Mouse (Mus musculus) embryonic facial prominence, embryonic 14.5 days (tissue): ENCODE measurements around the gene Smpd4. TPM values are rescaled to one million over a fixed set of nuclear protein-coding genes. Genes with fewer than 3 reads are reported as not detected.
A peak's percentile ranks its signal among the peaks of the same experiment; 100 is the strongest.
"Not testable (repeated sequence)": the region's sequence is repeated elsewhere in the genome, so short reads cannot be mapped to it uniquely, and the experiment has no call there.

Experiments used
- ATAC-seq: fragments of 200-750 bp; cut with Nextera tagmentation; 2 replicates; pipeline ENCODE4 v1.8.0; 2017; ENCODE audit warnings: low read depth, moderate number of reproducible peaks, moderate TSS enrichment
- DNase-seq: peaks from one replicate; pipeline ENCODE4 v3.0.0-alpha.2; 2015; ENCODE audit warnings: low spot score
- H3K27ac ChIP-seq: fragments of 300-500 bp; sonication (generic); replicated peaks from 2 replicates; pipeline ENCODE4 v1.5.1; 2014; ENCODE audit warnings: low read depth, mild to moderate bottlenecking, low read length, moderate library complexity
- H3K27me3 ChIP-seq: fragments of 300-500 bp; sonication (generic); replicated peaks from 2 replicates; pipeline ENCODE4 v1.6.1; 2014; ENCODE audit warnings: low read length; ENCODE audit not compliant: control insufficient read depth, insufficient read depth
- H3K36me3 ChIP-seq: fragments of 300-500 bp; sonication (generic); 2 replicates; pipeline ENCODE4 v1.6.1; 2014; ENCODE audit warnings: low read length, mixed read lengths; ENCODE audit not compliant: control insufficient read depth, insufficient read depth
- H3K4me1 ChIP-seq: fragments of 300-500 bp; sonication (generic); 2 replicates; pipeline ENCODE4 v1.6.1; 2014; ENCODE audit warnings: antibody characterized with exemption, low read length; ENCODE audit not compliant: control insufficient read depth, insufficient read depth
- H3K4me2 ChIP-seq: fragments of 300-500 bp; sonication (generic); 2 replicates; pipeline ENCODE4 v1.6.1; 2014; ENCODE audit warnings: low read depth, mild to moderate bottlenecking, low read length, moderate library complexity, mixed read lengths
- H3K4me3 ChIP-seq: fragments of 300-500 bp; sonication (generic); 2 replicates; pipeline ENCODE4 v1.5.1; 2014; ENCODE audit warnings: low read depth, mild to moderate bottlenecking, low read length
- H3K9ac ChIP-seq: fragments of 300-500 bp; sonication (generic); 2 replicates; pipeline ENCODE4 v1.6.1; 2014; ENCODE audit warnings: low read depth, mild to moderate bottlenecking, low read length, moderate library complexity, mixed read lengths
- H3K9me3 ChIP-seq: fragments of 300-500 bp; sonication (generic); 2 replicates; pipeline ENCODE4 v1.6.1; 2016; ENCODE audit warnings: low read length; ENCODE audit not compliant: control insufficient read depth
- WGBS: fragments of 180-500 bp; shearing (Covaris S2); extraction: QIAGEN DNeasy Blood & Tissue Kit; methylation state at CpG from one replicate; pipeline ENCODE4 v1.1.7; 2014; 5-methylcytosine and 5-hydroxymethylcytosine counted together
- polyA plus RNA-seq: library from polyadenylated mRNA; unstranded; fragments of >200 nt; fragmentation: Nextera tagmentation; extraction: Ambion mirVana; gene quantifications from 2 replicates; pipeline ENCODE4 v1.2.1, GENCODE M21; 2014

Gene Smpd4
- polyA plus RNA-seq, 1 experiment from 2014 or later, result 27.9 TPM

DNA sequence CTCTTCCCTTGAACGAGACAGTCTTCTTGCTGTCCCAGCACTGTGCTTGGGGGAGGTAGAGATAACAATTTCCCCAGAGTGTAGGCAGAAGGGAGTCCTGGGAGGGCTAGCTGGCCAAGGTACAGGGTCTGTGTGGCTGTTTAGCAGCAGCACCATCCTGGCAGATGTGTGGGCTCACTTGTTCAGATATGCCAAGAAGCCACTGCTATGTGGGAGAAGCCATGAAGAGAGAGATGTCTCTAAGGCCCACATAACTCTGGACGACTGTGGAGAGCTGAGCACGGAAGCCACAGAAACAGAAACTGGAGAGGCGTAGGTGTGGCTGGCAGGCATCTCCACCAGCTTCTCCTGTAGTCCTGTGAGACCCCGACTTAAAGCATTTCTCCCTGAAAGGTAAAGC is 13.5 kb upstream of the Smpd4 start:
- no peak for DNase-seq
- Histone ChIP-seq H3K4me3 (no peak overlapping the region), H3K36me3 (no peaks in the 10 kb centered on the region), H3K4me2 (no peak overlapping the region), H3K27ac (no peak overlapping the region), H3K27me3 (no peaks in the 10 kb centered on the region), H3K9me3 (no peaks in the 10 kb centered on the region), H3K4me1 (no peaks in the 10 kb centered on the region), H3K9ac (no peak overlapping the region)
- 68% methylated on average over 5 of the region's 5 CpGs for WGBS
- no peak for ATAC-seq

DNA sequence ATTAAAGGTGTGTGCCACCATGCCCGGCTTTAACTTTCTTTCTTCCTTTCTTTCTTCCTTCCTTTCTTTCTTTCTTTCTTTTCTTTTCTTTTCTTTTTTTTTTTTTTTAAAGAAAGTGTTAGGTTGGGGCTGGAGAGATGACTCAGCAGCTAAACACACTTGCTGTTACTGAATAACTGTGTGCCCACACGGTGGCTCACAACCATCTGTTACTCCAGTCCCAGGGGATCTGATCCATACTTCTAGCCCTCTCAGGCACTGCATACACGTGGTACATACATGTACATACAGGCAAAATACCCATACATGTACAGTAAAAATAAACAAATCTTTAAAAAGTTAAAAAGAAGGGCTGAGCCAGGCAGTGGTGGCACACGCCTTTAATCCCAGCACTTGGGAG is 7.8 kb upstream of the Smpd4 start:
- Histone ChIP-seq H3K9me3 (no peaks in the 10 kb centered on the region), H3K27ac (no peak overlapping the region), H3K4me3 (no peak overlapping the region), H3K4me1 (no peaks in the 10 kb centered on the region), H3K36me3 (no peaks in the 10 kb centered on the region), H3K4me2 (no peak overlapping the region), H3K27me3 (no peaks in the 10 kb centered on the region), H3K9ac (no peak overlapping the region)
- DNase-seq (no peak), ATAC-seq (no peak)
- WGBS, result 62% methylated on average over 4 of the region's 4 CpGs

DNA sequence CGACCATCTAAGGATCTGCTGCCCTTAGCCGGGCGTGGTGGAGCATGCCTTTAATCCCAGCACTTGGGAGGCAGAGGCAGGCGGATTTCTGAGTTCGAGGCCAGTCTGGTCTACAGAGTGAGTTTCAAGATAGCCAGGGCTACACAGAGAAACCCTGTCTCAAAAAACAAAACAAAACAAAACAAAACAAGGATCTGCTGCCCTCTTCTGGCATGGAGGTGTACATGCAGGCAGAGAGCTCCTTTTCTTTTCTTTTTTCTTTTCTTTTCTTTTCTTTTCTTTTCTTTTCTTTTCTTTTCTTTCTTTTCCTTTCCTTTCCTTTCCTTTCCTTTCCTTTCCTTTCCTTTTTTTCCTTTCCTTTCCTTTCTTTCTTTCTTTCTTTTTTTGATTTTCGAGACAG is 4.4 kb upstream of the Smpd4 start:
- not testable (repeated sequence) for DNase-seq, ATAC-seq, H3K36me3 ChIP-seq, H3K4me3 ChIP-seq, H3K9me3 ChIP-seq, H3K9ac ChIP-seq, H3K27me3 ChIP-seq, H3K4me2 ChIP-seq, H3K4me1 ChIP-seq, H3K27ac ChIP-seq
- 88% methylated on average over 6 of the region's 6 CpGs for WGBS

DNA sequence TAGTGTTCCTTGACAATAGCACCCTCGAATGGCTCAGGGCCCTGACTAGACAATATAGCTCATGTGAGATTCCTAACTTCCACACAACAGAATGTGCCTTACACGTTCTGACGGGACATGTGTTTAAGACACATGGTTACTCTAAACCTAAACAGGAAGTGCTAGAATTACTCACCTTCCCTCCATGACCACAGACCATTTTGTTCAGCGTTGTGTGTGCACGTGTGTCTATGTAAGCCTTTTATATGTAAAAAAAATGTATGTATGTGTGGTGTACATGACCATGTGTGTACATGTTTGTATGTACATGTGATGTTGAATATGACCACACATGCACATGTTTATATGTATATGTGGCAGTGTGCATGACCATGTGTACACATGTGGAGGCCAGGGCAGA is 2.9 kb upstream of the Smpd4 start:
- no peaks in the 10 kb centered on the region for H3K36me3 ChIP-seq
- H3K9ac ChIP-seq, result no peak overlapping the region
- no peak overlapping the region for H3K4me3 ChIP-seq
- DNase-seq, result no peak
- no peaks in the 10 kb centered on the region for H3K9me3 ChIP-seq
- H3K4me1 ChIP-seq, result peaks cover 6% of the 10 kb centered on the region; the same call in 1 of the 2 replicates
- WGBS, result 73% methylated on average over 5 of the region's 5 CpGs
- no peak overlapping the region for H3K4me2 ChIP-seq
- no peak for ATAC-seq
- H3K27me3 ChIP-seq, result no peaks in the 10 kb centered on the region
- no peak overlapping the region for H3K27ac ChIP-seq

DNA sequence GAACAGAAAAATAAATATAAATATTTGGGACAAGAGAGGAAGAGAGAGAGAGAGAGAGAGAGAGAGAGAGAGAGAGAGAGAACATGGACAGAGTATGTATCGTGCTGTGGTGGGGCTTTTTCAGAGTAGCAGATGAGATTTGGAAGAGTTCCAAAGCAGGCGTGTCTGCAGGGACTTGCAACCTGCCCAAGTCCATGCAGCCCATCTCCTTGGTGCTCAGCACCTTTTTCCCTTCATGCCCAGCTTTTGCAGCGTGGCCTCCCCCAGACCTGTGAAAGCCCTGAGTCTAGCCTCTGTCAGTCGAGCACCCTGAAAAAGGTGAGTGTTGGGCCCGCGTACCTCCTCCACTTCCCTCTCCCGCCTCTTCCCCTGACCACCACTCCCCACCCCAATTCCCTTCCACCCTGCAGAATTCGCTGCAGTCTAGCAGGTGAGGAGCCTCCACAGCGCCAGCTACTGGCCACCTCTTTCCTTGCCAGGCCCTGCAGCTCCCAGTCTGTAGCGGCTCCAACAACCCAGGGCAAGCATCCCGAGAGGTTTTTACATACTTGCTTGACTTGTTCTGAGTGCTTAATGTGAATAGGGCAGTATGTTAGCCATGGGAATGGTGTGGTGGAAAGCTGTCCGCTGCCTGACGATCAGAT is 1.1 kb upstream of the Smpd4 start:
- 11% methylated on average over 13 of the region's 13 CpGs for WGBS
- Histone ChIP-seq H3K36me3 (0 out of 2 replicates have a peak, but pooled peaks cover 9% of the 10 kb centered on the region), H3K4me1 (peaks cover 6% of the 10 kb centered on the region; the same call in 1 of the 2 replicates), H3K9me3 (no peaks in the 10 kb centered on the region), H3K4me2 (peak overlapping the region; percentile 20; the same call in 1 of the 2 replicates), H3K9ac (no peak overlapping the region), H3K27me3 (no peaks in the 10 kb centered on the region), H3K4me3 (no peak overlapping the region), H3K27ac (no peak overlapping the region)
- ATAC-seq (peak; percentile 72), DNase-seq (peak; percentile 52)

DNA sequence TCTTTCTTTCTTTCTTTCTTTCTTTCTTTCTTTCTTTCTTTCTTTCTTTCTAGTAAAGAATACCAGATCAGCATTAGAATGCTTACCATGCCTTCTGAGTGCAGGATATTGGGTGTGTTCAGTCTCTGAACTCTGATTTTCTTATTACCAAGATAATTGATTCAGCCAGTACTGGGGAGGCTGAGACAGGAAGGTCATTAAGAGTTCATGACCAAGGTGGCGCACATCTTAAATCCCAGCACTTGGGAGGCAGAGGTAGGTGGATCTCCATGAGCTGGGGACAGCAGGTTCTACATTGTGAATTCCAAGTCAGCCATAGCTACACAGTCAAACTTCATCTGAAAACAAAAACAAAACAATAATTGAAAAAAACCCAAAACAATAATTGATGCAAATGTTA is 2.8 kb downstream of the Smpd4 start:
- Histone ChIP-seq H3K27ac (no peak overlapping the region), H3K9me3 (no peaks in the 10 kb centered on the region), H3K27me3 (no peaks in the 10 kb centered on the region), H3K4me1 (peaks cover 6% of the 10 kb centered on the region; the same call in 1 of the 2 replicates), H3K36me3 (peaks cover 40% of the 10 kb centered on the region), H3K9ac (no peak overlapping the region), H3K4me3 (no peak overlapping the region), H3K4me2 (no peak overlapping the region)
- ATAC-seq (no peak), DNase-seq (no peak)
- WGBS, result 83% methylated on average over 1 of the region's 1 CpGs

DNA sequence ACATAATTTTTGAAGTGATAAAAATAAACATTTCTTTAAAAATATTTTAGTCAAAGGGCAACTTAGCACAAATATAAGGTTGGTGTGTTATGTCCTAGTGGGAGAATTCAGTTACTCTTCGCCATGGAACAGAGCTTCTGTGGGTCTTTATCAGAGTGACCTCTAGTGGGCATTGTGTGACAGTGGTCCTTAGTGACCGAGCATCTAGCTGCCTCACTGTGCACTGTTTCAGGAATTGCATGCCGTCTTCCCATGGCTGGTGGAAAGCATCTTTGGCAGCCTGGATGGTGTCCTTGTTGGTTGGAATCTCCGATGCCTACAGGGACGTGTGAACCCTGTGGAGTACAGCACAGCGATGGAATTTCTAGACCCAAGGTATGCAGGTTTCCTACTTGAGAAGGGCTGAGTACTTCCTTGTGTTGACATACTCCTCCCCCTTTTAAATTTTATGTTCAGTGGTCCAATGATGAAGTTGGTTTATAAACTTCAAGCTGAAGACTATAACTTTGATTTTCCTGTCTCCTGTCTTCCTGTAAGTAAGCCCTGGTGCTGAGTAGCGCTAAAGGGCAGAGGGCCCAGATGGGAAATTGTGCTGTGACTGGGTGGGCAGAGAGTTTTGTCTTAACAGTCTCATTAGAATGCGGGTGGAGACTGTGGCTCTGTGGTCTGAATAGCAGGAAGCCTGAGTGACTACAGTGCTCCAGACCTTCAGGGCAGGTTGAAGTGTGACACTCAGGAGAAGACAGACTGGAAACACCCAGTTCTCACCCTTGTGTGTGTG is 6.5 kb downstream of the Smpd4 start:
- no peaks in the 10 kb centered on the region for H3K27me3 ChIP-seq
- 72% methylated on average over 8 of the region's 8 CpGs for WGBS
- no peak overlapping the region for H3K4me3 ChIP-seq
- no peak overlapping the region for H3K27ac ChIP-seq
- no peak overlapping the region for H3K4me2 ChIP-seq
- ATAC-seq, result peak; percentile 33; the same call in 1 of the 2 replicates
- peak; percentile 56 for DNase-seq
- H3K9ac ChIP-seq, result no peak overlapping the region
- peaks cover 77% of the 10 kb centered on the region for H3K36me3 ChIP-seq
- H3K4me1 ChIP-seq, result no peaks in the 10 kb centered on the region; the same call in 1 of the 2 replicates
- no peaks in the 10 kb centered on the region for H3K9me3 ChIP-seq

DNA sequence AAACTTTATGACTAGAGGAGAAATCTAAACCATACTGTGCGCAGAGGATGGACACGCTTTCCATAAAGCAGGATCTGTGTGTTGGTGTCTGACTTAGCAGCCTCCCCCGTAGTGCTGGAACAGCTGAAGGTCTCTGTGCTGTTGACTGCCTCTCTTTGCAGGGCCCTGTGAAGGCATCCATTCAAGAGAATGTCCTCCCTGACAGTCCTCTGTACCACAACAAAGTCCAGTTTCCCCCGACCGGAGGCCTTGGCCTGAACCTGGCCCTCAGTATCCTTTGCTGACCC is 7.1 kb downstream of the Smpd4 start:
- no peak overlapping the region for H3K9ac ChIP-seq
- DNase-seq (no peak), ATAC-seq (no peak)
- no peaks in the 10 kb centered on the region for H3K4me1 ChIP-seq
- H3K4me3 ChIP-seq, result no peak overlapping the region
- WGBS, result 89% methylated on average over 5 of the region's 5 CpGs
- H3K27me3 ChIP-seq, result no peaks in the 10 kb centered on the region
- H3K4me2 ChIP-seq, result no peak overlapping the region
- no peak overlapping the region for H3K27ac ChIP-seq
- H3K36me3 ChIP-seq, result peaks cover 82% of the 10 kb centered on the region
- H3K9me3 ChIP-seq, result no peaks in the 10 kb centered on the region

DNA sequence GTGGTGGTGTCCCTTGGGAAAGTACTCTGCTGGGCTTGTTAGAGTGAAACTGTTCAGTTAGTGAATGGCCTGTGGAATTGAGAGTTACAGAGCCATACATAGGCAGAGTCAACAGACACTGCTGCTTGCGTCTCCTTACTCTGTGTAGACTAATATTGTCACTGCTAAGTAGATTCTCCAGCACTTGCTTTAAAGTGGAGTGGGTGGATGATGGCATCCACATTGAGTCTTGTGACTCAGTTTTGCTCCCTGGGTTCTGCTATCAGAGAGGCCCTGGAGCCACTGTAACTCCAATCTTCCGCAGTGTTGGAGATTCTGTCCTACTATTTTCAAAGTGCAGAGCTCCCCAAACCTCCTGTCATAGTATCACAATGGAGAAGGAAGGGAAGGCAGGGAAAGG is 13.4 kb downstream of the Smpd4 start:
- Histone ChIP-seq H3K4me3 (no peak overlapping the region), H3K4me1 (no peaks in the 10 kb centered on the region), H3K9ac (no peak overlapping the region), H3K36me3 (peaks cover 74% of the 10 kb centered on the region), H3K27me3 (no peaks in the 10 kb centered on the region), H3K9me3 (no peaks in the 10 kb centered on the region), H3K4me2 (no peak overlapping the region), H3K27ac (no peak overlapping the region)
- WGBS, result 100% methylated on average over 2 of the region's 2 CpGs
- ATAC-seq (no peak), DNase-seq (no peak)
